Mouse (Mus musculus) embryo, embryonic 9.5 days (tissue): ENCODE data around the gene Bmp2.

Experiments used
- DNase-seq: peaks from one replicate; pipeline ENCODE4 v3.0.0-alpha.2; 2017; ENCODE audit errors: extremely low spot score

The Bmp2 gene

DNA sequence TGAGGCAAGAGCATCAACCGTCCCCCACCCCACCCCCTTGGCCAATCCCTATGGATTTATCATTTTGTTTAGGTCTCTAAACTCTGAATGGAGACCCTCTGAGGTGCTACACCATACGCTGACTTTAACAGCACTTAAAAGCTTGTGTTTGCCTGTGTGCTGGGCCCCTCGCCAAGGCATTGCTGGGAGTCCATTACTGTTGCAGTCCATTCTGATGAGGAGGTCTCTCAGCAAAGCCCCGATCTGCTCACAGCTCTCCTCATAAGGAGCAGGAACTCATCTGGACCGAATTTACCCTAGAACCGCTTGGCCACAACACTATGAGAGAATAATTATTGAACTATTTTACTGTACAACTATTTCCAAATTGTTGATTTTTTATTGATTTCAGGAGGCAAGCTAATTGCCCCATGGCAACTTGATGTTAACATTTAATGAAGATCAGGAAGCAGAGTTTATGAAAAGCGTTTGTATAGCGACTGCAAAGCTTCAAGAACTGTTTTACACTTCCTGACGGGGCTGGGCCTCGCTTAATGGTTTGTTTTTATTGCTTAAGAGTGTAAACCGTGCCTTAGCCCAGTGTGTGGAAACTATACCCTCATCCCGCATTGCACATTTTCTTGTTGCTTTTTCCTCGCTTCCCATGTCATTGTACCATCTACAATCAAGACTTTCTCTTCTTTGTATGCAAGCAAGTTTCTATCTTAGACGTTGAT lies 14.2 kb downstream of the Bmp2 start:
- no peak for DNase-seq

DNA sequence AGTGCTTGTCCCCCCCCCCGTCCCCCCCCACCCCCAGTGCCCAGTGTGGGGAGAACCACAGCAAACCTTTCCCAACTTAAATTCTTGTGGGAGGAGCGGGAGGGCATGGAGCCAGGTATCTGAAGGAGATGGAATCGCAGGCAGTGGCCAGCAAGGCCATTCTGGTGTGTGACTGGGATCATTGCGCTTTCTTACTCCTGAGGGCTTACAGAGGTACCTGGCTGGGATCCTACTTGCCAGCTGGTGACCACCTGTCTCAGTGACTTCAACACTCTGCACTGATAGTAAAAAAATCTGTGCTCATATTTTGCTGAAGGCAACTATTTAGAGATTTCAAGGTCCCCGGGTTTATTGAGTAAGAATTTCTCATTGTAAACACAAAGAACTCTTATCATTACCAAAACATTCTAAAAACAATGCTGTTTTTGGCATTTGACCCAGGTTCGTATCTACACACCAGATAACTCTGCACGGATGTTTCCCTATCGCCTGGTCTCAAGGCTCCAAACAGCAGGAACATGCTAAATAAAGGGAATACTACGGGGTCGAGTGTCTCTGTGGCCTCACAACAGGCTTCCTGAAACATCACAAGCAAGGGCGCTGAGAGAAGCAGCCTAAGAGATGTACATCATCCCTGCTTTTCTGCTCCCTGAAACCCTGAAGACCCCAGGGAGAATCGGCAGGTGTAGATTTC lies 39.8 kb downstream of the Bmp2 start:
- no peak for DNase-seq
